Mouse (Mus musculus) intestine, postnatal 0 days (tissue): ENCODE results near the gene Nedd9. TPM values are rescaled to one million over a fixed set of nuclear protein-coding genes. Genes with fewer than 3 reads are reported as not detected.

Source experiments
- ATAC-seq: fragments of 200-750 bp; cut with Nextera tagmentation; 2 replicates; pipeline ENCODE4 v1.8.0; 2017; ENCODE audit warnings: mild to moderate bottlenecking, moderate TSS enrichment, moderate library complexity
- H3K27ac ChIP-seq: fragments of 300-500 bp; sonication (generic); 2 replicates; pipeline ENCODE4 v1.5.1; 2014; ENCODE audit warnings: mild to moderate bottlenecking, low read depth, low read length, moderate library complexity
- H3K27me3 ChIP-seq: fragments of 300-500 bp; sonication (generic); replicated peaks from 2 replicates; pipeline ENCODE4 v1.6.1; 2014; ENCODE audit warnings: low read length, mixed read lengths; ENCODE audit not compliant: control insufficient read depth, insufficient read depth
- H3K36me3 ChIP-seq: fragments of 300-500 bp; sonication (generic); 2 replicates; pipeline ENCODE4 v1.6.1; 2014; ENCODE audit warnings: mild to moderate bottlenecking, moderate library complexity; ENCODE audit not compliant: control insufficient read depth, insufficient read depth
- H3K4me1 ChIP-seq: fragments of 300-500 bp; sonication (generic); replicated peaks from 2 replicates; pipeline ENCODE4 v1.6.1; 2014; ENCODE audit warnings: antibody characterized with exemption, low read length, mixed read lengths; ENCODE audit not compliant: control insufficient read depth, insufficient read depth
- H3K4me2 ChIP-seq: fragments of 300-500 bp; sonication (generic); replicated peaks from 2 replicates; pipeline ENCODE4 v1.6.1; 2014; ENCODE audit warnings: low read depth, mild to moderate bottlenecking, moderate library complexity
- H3K4me3 ChIP-seq: fragments of 300-500 bp; sonication (generic); 2 replicates; pipeline ENCODE4 v1.5.1; 2014; ENCODE audit warnings: low read depth, low read length
- H3K9ac ChIP-seq: fragments of 300-500 bp; sonication (generic); 2 replicates; pipeline ENCODE4 v1.6.1; 2014; ENCODE audit warnings: mild to moderate bottlenecking, low read depth, low read length
- H3K9me3 ChIP-seq: fragments of 300-500 bp; sonication (generic); 2 replicates; pipeline ENCODE4 v1.6.1; 2016; ENCODE audit warnings: mixed run types; ENCODE audit not compliant: control insufficient read depth
- CTCF ChIP-seq: sonication (generic); IDR thresholded peaks from 2 replicates; pipeline ENCODE4 v1.5.1; 2016; ENCODE audit warnings: low read depth, mild to moderate bottlenecking, control low read depth, antibody characterized with exemption, moderate library complexity
- WGBS: fragments of 180-500 bp; shearing (Covaris S2); extraction: QIAGEN DNeasy Blood & Tissue Kit; methylation state at CpG from one replicate; pipeline ENCODE4 v1.1.7; 2014; 5-methylcytosine and 5-hydroxymethylcytosine counted together
- polyA plus RNA-seq: library from polyadenylated mRNA; unstranded; fragments of >200 nt; fragmentation: Nextera tagmentation; extraction: Ambion mirVana; gene quantifications from 2 replicates; pipeline ENCODE4 v1.2.1, GENCODE M21; 2015

Gene Nedd9
- polyA plus RNA-seq, 1 experiment from 2014 or later, result 17.6 TPM

DNA sequence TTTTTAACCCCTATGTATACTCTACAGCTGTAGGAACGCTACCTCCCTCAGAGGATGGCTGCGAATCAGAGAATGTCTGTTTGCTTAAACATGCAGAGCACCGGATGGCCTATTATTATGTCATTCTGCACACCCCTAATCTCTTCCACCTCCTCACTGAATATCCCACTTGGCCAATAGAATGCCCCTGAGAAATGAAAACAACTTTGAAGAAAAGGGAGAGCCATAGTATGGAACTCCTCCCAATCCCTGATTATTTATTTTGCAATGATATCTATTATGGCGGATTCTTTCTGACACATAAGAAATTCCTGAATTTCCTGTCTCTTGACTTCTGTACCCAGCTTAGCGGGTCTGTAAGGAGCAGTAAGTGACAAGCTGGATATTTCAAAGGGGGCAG lies 12.8 kb downstream of the Nedd9 start:
- no peaks in the 10 kb centered on the region for H3K36me3 ChIP-seq
- no peak overlapping the region for H3K27ac ChIP-seq
- H3K9me3 ChIP-seq, result no peaks in the 10 kb centered on the region
- WGBS, result 84% methylated on average over 5 of the region's 5 CpGs
- ATAC-seq, result no peak
- no peaks in the 10 kb centered on the region for H3K27me3 ChIP-seq
- TF ChIP-seq CTCF, result no peak
- H3K9ac ChIP-seq, result no peak overlapping the region
- no peak overlapping the region for H3K4me2 ChIP-seq
- H3K4me1 ChIP-seq, result no peaks in the 10 kb centered on the region
- H3K4me3 ChIP-seq, result no peak overlapping the region

DNA sequence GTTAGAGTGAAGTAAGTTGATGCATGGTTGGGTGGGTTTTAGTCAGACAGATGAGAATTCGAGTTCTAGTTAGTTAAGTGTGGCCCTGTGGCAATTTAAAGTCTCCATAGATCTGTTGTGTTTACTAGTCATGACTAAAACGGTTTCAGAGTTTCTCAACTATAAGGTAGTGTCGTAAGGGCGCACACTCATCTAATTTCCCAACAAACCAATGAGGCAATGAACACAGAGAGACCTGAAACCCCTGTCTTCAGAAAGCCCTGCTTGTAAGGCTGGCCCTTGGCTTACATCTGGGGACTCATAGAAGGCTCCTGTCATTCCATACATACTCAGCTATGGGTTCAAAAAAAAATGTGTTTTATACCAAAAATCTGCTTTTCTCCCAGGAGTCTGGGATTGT lies 13.7 kb downstream of the Nedd9 start:
- TF ChIP-seq CTCF, result no peak
- 81% methylated on average over 4 of the region's 4 CpGs for WGBS
- ATAC-seq, result no peak

DNA sequence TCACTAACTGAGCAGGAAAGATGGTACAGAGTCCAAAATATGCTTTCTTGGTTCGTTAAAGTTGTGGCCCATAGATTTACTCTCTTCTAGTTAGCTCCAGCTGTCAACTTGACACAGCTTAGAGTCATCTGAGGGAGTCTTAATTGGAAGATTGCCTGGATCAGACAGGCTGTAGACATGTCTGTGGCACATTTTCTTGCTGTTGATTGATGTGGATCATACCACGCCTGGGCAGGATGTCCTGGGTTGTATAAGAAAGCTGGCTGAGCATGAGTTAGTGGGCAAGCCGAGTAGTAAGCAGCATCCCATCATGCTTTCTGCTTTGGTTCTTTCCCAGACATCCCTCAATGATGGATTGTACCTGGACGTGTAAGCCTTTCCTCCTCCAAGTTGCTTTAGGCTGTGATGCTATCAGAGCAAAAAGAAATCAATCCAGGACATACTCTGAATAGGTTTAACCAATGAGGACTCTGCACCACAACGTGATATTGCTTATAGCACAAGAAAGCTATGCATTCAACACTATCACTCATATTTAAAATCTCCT lies 14.2 kb downstream of the Nedd9 start:
- no peak for ATAC-seq
- H3K4me3 ChIP-seq, result no peak overlapping the region
- no peaks in the 10 kb centered on the region for H3K9me3 ChIP-seq
- H3K4me1 ChIP-seq, result no peaks in the 10 kb centered on the region
- H3K27me3 ChIP-seq, result no peaks in the 10 kb centered on the region
- H3K27ac ChIP-seq, result no peak overlapping the region
- no peaks in the 10 kb centered on the region for H3K36me3 ChIP-seq
- 78% methylated on average over 5 of the region's 5 CpGs for WGBS
- no peak overlapping the region for H3K9ac ChIP-seq
- TF ChIP-seq CTCF, result no peak
- no peak overlapping the region for H3K4me2 ChIP-seq

More for the DNA sequence above, 13.7 kb downstream of the Nedd9 start:
- H3K36me3 ChIP-seq, result no peaks in the 10 kb centered on the region
- no peak overlapping the region for H3K27ac ChIP-seq
- no peak overlapping the region for H3K4me2 ChIP-seq
- H3K9me3 ChIP-seq, result no peaks in the 10 kb centered on the region
- H3K4me3 ChIP-seq, result no peak overlapping the region
- H3K4me1 ChIP-seq, result no peaks in the 10 kb centered on the region
- H3K9ac ChIP-seq, result no peak overlapping the region
- no peaks in the 10 kb centered on the region for H3K27me3 ChIP-seq

DNA sequence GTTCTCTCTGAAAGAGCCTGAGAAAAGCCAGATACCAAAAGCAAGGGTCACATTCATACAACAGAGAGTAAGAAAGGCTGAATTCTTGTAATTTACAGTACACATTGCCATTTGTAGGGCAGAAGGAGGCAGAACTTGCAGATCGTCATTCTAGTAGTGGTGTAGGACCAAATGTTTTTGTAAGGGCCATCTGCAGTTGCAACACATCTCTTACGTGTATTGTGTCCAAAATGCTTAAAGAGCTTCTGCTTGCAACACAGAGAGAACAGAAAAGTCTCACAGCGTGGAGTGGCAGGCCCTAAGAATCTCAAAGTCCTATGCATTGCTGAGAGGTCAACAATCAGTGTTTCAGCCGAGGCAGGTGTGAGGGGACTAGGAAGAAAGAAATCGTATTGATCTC lies 18.9 kb downstream of the Nedd9 start:
- H3K4me1 ChIP-seq, result 0 out of 2 replicates have a peak, but pooled peaks cover 4% of the 10 kb centered on the region
- WGBS, result 58% methylated on average over 5 of the region's 5 CpGs
- no peak for TF ChIP-seq CTCF
- H3K27ac ChIP-seq, result no peak overlapping the region
- H3K36me3 ChIP-seq, result no peaks in the 10 kb centered on the region
- no peaks in the 10 kb centered on the region for H3K9me3 ChIP-seq
- no peaks in the 10 kb centered on the region for H3K27me3 ChIP-seq
- ATAC-seq, result no peak
- H3K4me2 ChIP-seq, result no peak overlapping the region
- no peak overlapping the region for H3K9ac ChIP-seq
- H3K4me3 ChIP-seq, result no peak overlapping the region

DNA sequence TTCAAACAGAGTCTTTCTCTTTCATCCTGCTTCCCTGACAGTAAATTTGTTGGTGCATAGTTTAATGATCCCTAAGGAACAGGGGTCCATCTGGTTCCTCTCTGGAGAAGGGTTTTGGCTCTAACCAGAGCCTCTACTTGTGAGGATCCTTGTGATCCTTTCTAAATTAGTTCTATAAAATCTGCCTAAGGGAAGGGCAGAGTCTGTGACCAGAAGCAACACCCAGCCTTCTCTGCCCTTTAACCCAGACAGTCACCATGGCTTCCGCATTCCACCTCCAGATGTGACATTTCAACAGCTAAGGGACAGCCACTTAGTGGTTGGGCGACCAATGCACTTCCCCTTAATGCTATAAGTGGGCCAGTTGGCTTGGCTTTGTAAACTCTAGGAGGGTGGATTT lies 20.1 kb downstream of the Nedd9 start:
- peak; percentile 65 for ATAC-seq
- H3K27ac ChIP-seq, result peak overlapping the region; percentile 70

DNA sequence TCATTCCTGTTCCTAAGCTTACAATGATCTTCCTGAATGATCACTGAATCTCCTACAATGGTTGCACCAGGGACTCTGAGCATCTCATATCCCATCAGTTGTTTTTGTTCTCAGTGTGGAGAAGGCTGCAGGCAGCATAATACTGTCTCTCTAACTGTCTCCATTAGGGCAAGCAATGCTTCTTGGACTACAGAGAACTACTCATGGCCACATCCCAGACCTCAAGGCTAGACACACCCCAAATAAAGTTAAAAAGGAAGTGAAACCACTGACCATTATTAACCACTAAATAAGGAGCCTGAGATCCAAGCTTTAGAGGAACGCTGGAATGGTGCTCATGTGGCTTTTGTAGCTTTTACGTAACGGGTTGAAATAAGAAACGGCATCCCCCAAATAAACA lies 20.5 kb downstream of the Nedd9 start:
- H3K27me3 ChIP-seq, result no peaks in the 10 kb centered on the region
- no peaks in the 10 kb centered on the region for H3K36me3 ChIP-seq
- no peaks in the 10 kb centered on the region for H3K9me3 ChIP-seq
- 64% methylated on average over 4 of the region's 4 CpGs for WGBS
- no peak overlapping the region for H3K4me3 ChIP-seq
- H3K27ac ChIP-seq, result peak overlapping the region; percentile 70
- no peak for TF ChIP-seq CTCF
- H3K4me2 ChIP-seq, result no peak overlapping the region; the same call in 1 of the 2 replicates
- H3K4me1 ChIP-seq, result 0 out of 2 replicates have a peak, but pooled peaks cover 4% of the 10 kb centered on the region
- ATAC-seq, result peak; percentile 43; the same call in 1 of the 2 replicates
- H3K9ac ChIP-seq, result no peak overlapping the region

More for the DNA sequence above, 20.1 kb downstream of the Nedd9 start:
- Histone ChIP-seq H3K9me3 (no peaks in the 10 kb centered on the region), H3K9ac (no peak overlapping the region), H3K27me3 (no peaks in the 10 kb centered on the region), H3K4me1 (0 out of 2 replicates have a peak, but pooled peaks cover 4% of the 10 kb centered on the region), H3K36me3 (no peaks in the 10 kb centered on the region), H3K4me3 (no peak overlapping the region), H3K4me2 (no peak overlapping the region; the same call in 1 of the 2 replicates)
- no peak for TF ChIP-seq CTCF
- 52% methylated on average over 2 of the region's 2 CpGs for whole genome bisulfite sequencing
